ENCODE assay signal across 9 mouse cellular contexts in the genomic region with DNA sequence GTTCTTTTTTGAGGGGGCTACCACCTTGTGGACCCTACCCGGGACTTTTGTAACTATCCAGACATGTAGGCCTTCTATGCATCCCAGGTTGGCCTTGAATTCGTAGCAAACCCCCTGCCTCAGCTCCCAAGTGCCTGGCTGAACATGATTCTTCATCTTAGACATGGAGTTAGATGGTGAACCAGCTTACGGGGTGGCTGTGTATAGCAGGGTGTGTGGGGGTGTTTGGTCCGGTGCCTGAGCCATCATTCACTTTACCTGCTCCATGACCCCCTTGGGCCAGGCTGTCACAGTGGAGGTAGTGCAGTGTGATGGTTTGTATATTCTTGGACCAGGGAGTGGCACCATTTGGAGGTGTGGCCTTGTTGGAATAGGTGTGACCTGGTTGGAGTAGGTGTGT. TPM values are rescaled to one million over a fixed set of nuclear protein-coding genes. Genes with fewer than 3 reads are reported as not detected.
DNase-seq lines count a peak whose midpoint lies in the region; ATAC-seq lines count a peak whose summit lies in the region.
"Had no signal": no experiment of that assay in that cellular context is flagged by ENCODE, and none has a peak within 500 bp of the region (broad histone marks: within the 10 kb centered on the region; RNA-seq: fewer than 3 reads in every experiment).

No protein-coding gene starts in this region.

- H3K9ac ChIP-seq in liver, embryonic 11.5 days (ENCODE audit: low read depth, low read length), result no peak overlapping the region
- H3K9ac ChIP-seq in forebrain, embryonic 13.5 days, result peak overlapping the region; percentile 45
- H3K9ac ChIP-seq in intestine, embryonic 14.5 days (ENCODE audit: low read length), result no peak overlapping the region
- peak overlapping the region; percentile 18; the same call in 1 of the 2 replicates for H3K9ac ChIP-seq in neural tube, embryonic 14.5 days (replicated peaks; ENCODE audit: low read depth, low read length)
- H3K9ac ChIP-seq: liver, embryonic 14.5 days had no signal

- no peaks in the 10 kb centered on the region for H3K9me3 ChIP-seq in liver, embryonic 11.5 days (ENCODE audit: control insufficient read depth, low read length)
- H3K9me3 ChIP-seq in forebrain, embryonic 13.5 days (replicated peaks), result peaks cover 6% of the 10 kb centered on the region; the same call in 1 of the 2 replicates
- peaks cover 2% of the 10 kb centered on the region; the same call in 1 of the 2 replicates for H3K9me3 ChIP-seq in intestine, embryonic 14.5 days (ENCODE audit: control insufficient read depth, low read length)
- no peaks in the 10 kb centered on the region for H3K9me3 ChIP-seq in neural tube, embryonic 14.5 days (ENCODE audit: control insufficient read depth, low read length)

- H3K36me3 ChIP-seq in liver, embryonic 11.5 days (ENCODE audit: control insufficient read depth, insufficient read depth, low read length), result no peaks in the 10 kb centered on the region
- H3K36me3 ChIP-seq in forebrain, embryonic 13.5 days (ENCODE audit: poor library complexity, severe bottlenecking), result no peaks in the 10 kb centered on the region
- H3K36me3 ChIP-seq in intestine, embryonic 14.5 days (ENCODE audit: control insufficient read depth, insufficient read depth, low read length), result no peaks in the 10 kb centered on the region
- no peaks in the 10 kb centered on the region for H3K36me3 ChIP-seq in neural tube, embryonic 14.5 days (ENCODE audit: control insufficient read depth, insufficient read depth, low read length)

- H3K4me2 ChIP-seq in liver, embryonic 11.5 days, result no peak overlapping the region
- H3K4me2 ChIP-seq in forebrain, embryonic 13.5 days, result peak overlapping the region; percentile 50
- H3K4me2 ChIP-seq in intestine, embryonic 14.5 days (ENCODE audit: low read length), result peak overlapping the region; percentile 32
- peak overlapping the region; percentile 40; the same call in 1 of the 2 replicates for H3K4me2 ChIP-seq in neural tube, embryonic 14.5 days (ENCODE audit: low read depth, low read length)

- 72% methylated on average over 4 of the region's 4 CpGs for WGBS in liver, embryonic 11.5 days
- 33% methylated on average over 4 of the region's 4 CpGs for whole genome bisulfite sequencing in forebrain, embryonic 13.5 days
- WGBS in intestine, embryonic 14.5 days, result 46% methylated on average over 4 of the region's 4 CpGs
- WGBS in neural tube, embryonic 14.5 days, result 47% methylated on average over 4 of the region's 4 CpGs

- peak overlapping the region; percentile 52; the same call in 1 of the 2 replicates for H3K27ac ChIP-seq in liver, embryonic 11.5 days (ENCODE audit: low read depth, low read length)
- peak overlapping the region; percentile 91 for H3K27ac ChIP-seq in forebrain, embryonic 13.5 days
- H3K27ac ChIP-seq in intestine, embryonic 14.5 days (ENCODE audit: low read depth), result peak overlapping the region; percentile 87
- H3K27ac ChIP-seq in neural tube, embryonic 14.5 days (ENCODE audit: low read depth, low read length), result peak overlapping the region; percentile 83
- H3K27ac ChIP-seq: liver, embryonic 14.5 days had no signal

- peaks cover 20% of the 10 kb centered on the region for H3K4me1 ChIP-seq in liver, embryonic 11.5 days (replicated peaks; ENCODE audit: control insufficient read depth, insufficient read depth, low read length)
- peaks cover 44% of the 10 kb centered on the region for H3K4me1 ChIP-seq in forebrain, embryonic 13.5 days
- peaks cover 19% of the 10 kb centered on the region for H3K4me1 ChIP-seq in intestine, embryonic 14.5 days (replicated peaks; ENCODE audit: control insufficient read depth, insufficient read depth, low read length)
- peaks cover 11% of the 10 kb centered on the region for H3K4me1 ChIP-seq in neural tube, embryonic 14.5 days (ENCODE audit: control insufficient read depth, insufficient read depth, low read length)

- H3K27me3 ChIP-seq in liver, embryonic 11.5 days (replicated peaks; ENCODE audit: control insufficient read depth, insufficient read depth, low read length), result no peaks in the 10 kb centered on the region; the same call in 1 of the 2 replicates
- H3K27me3 ChIP-seq in forebrain, embryonic 13.5 days, result peaks cover 20% of the 10 kb centered on the region; the same call in 1 of the 2 replicates
- no peaks in the 10 kb centered on the region for H3K27me3 ChIP-seq in intestine, embryonic 14.5 days (replicated peaks; ENCODE audit: control insufficient read depth, insufficient read depth, low read length)
- H3K27me3 ChIP-seq in neural tube, embryonic 14.5 days (ENCODE audit: control insufficient read depth, insufficient read depth, low read length), result no peaks in the 10 kb centered on the region

- ATAC-seq in liver, embryonic 11.5 days (replicated peaks; ENCODE audit: low FRiP score), result no peak
- ATAC-seq in forebrain, embryonic 13.5 days, result 0 out of 2 replicates have a peak, but pooled peaks have one; percentile 11
- ATAC-seq in intestine, embryonic 14.5 days (replicated peaks; ENCODE audit: low FRiP score, low TSS enrichment, low read depth), result no peak
- no peak for ATAC-seq in neural tube, embryonic 14.5 days (ENCODE audit: low read depth)
- no peak for ATAC-seq in granulocyte monocyte progenitor cell, adult 5-6 weeks (replicated peaks; ENCODE audit: poor library complexity, severe bottlenecking)

- no peak for DNase-seq in liver, embryonic 11.5 days (ENCODE audit: low spot score)
- DNase-seq in liver, result no peak
- DNase-seq in intestine, embryonic 14.5 days (ENCODE audit: low spot score), result no peak
- DNase-seq in cerebellum, postnatal 36 days, result no peak
- no peak for DNase-seq in adrenal gland, postnatal 14 days

- H3K4me3 ChIP-seq in liver, embryonic 11.5 days (ENCODE audit: low read depth, low read length), result no peak overlapping the region
- H3K4me3 ChIP-seq in forebrain, embryonic 13.5 days, result no peak overlapping the region
- no peak overlapping the region for H3K4me3 ChIP-seq in intestine, embryonic 14.5 days (ENCODE audit: low read depth, low read length)
- no peak overlapping the region for H3K4me3 ChIP-seq in neural tube, embryonic 14.5 days (ENCODE audit: low read depth, low read length)

RNA-seq across cellular contexts. Expression of gene Mvk, which starts 23.9 kb away (rescaled TPM):
- 46.5 and 48.5 TPM in 2 replicates for polyA plus RNA-seq in liver, embryonic 11.5 days (2014; fragmentation: Nextera tagmentation; extraction: Ambion mirVana)
- polyA plus RNA-seq in forebrain, embryonic 13.5 days (2015; fragmentation: Nextera tagmentation; extraction: Ambion mirVana), result 44.4 and 50.7 TPM in 2 replicates
- polyA plus RNA-seq in intestine, embryonic 14.5 days (2014; fragmentation: Nextera tagmentation; extraction: Ambion mirVana), result 70.0 and 78.4 TPM in 2 replicates
- 71.9 and 78.7 TPM in 2 replicates for polyA plus RNA-seq in neural tube, embryonic 14.5 days (2014; fragmentation: Nextera tagmentation; extraction: Ambion mirVana)
- 22.0 and 23.2 TPM in 2 replicates for total RNA-seq in adrenal gland, postnatal 14 days (2021)
- 6.6 and 9.2 TPM in 2 replicates for total RNA-seq in granulocyte monocyte progenitor cell, adult 5-6 weeks (2014; fragmentation: Nextera tagmentation)
- total RNA-seq in granulocyte monocyte progenitor cell, adult 5-6 weeks (2017), result 8.2 and 18.0 TPM in 2 replicates

RNA-seq across cellular contexts. Expression of gene Mmab, which starts 24.1 kb away (rescaled TPM):
- polyA plus RNA-seq in liver, embryonic 11.5 days (2014; fragmentation: Nextera tagmentation; extraction: Ambion mirVana), result 27.9 and 29.5 TPM in 2 replicates
- 18.9 and 20.8 TPM in 2 replicates for polyA plus RNA-seq in forebrain, embryonic 13.5 days (2015; fragmentation: Nextera tagmentation; extraction: Ambion mirVana)
- 34.3 and 35.6 TPM in 2 replicates for polyA plus RNA-seq in intestine, embryonic 14.5 days (2014; fragmentation: Nextera tagmentation; extraction: Ambion mirVana)
- polyA plus RNA-seq in neural tube, embryonic 14.5 days (2014; fragmentation: Nextera tagmentation; extraction: Ambion mirVana), result 31.5 and 31.8 TPM in 2 replicates
- 14.6 and 18.0 TPM in 2 replicates for total RNA-seq in adrenal gland, postnatal 14 days (2021)
- total RNA-seq in granulocyte monocyte progenitor cell, adult 5-6 weeks (2014; fragmentation: Nextera tagmentation), result 7.2 and 14.4 TPM in 2 replicates
- 11.0 and 21.3 TPM in 2 replicates for total RNA-seq in granulocyte monocyte progenitor cell, adult 5-6 weeks (2017)

Comparison
In these comparisons a context has a peak if more than half of its experiments do, and no peak if none do; other contexts are left out.
1. H3K9ac ChIP-seq: peak in forebrain, embryonic 13.5 days (single experiment) and neural tube, embryonic 14.5 days (single experiment); none in liver, embryonic 11.5 days (single experiment) and intestine, embryonic 14.5 days (single experiment).
2. Peak in every context shown above with its lines, with median percentiles within 50 percentile points of each other: H3K27ac ChIP-seq.